Mouse (Mus musculus) spleen, adult 2 months (tissue): ENCODE measurements around the gene Ttc37.

ENCODE experiments used
- CTCF ChIP-seq: fragments of 200-500 bp; IDR thresholded peaks from 2 replicates; pipeline ENCODE4 v1.5.1; 2011; ENCODE audit warnings: mild to moderate bottlenecking, inconsistent platforms; ENCODE audit not compliant: insufficient read depth, insufficient read length, insufficient replicate concordance; ENCODE audit errors: extremely low read depth
- POLR2A ChIP-seq: fragments of 200-500 bp; IDR thresholded peaks from 2 replicates; pipeline ENCODE4 v1.6.1; 2011; ENCODE audit warnings: low read depth, low read length, inconsistent platforms

- TF ChIP-seq CTCF (no peak), POLR2A (no peak)
Observed at GRCm38 (mm10) chr13:76195431-76196138, 97.1 kb downstream of the Ttc37 start.
